Mouse (Mus musculus): Measurements from ENCODE around the gene Fmod. TPM values are rescaled to one million over a fixed set of nuclear protein-coding genes. Genes with fewer than 3 reads are reported as not detected.

Fmod gene
- total and polyA plus RNA-seq, 3 experiments = not detected

DNA sequence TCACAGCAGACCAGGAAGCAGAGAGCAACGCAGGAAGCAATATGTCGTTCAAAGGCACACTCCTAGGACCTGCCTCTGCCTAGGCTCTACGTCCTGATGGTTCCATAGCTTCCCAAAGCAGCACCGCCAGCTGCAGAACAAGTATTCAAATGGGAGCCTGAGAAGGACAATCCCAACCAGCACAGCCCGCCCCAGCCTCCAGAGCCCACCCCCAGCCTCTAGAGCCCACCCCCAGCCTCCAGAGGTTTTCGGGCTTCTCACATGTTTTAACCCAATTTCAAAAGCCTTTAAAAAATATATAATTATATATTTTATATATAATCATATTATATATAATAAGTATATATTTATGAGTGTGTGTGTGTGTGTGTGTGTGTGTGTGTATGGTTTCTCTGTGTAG lies 12.5 kb downstream of the Fmod start:
- TF ChIP-seq JUND (conservative IDR thresholded peaks at IDR 0.05; ENCODE audit: low read depth, low read length) (no peak), ZNF384 (IDR thresholded peaks at IDR 0.05; ENCODE audit: low read depth, low read length) (no peak), MAX (IDR thresholded peaks at IDR 0.05; ENCODE audit: low read length) (no peak), SIN3A (IDR thresholded peaks at IDR 0.05; ENCODE audit: low read length) (no peak), MYC (IDR thresholded peaks at IDR 0.05; ENCODE audit: low read depth, low read length) (no peak), MAFK (IDR thresholded peaks at IDR 0.05; ENCODE audit: insufficient replicate concordance, low read length) (no peak), NRF1 (IDR thresholded peaks at IDR 0.05; ENCODE audit: low read depth, low read length) (no peak), USF2 (conservative IDR thresholded peaks at IDR 0.05; ENCODE audit: low read depth, low read length) (no peak), RAD21 (IDR thresholded peaks at IDR 0.05; ENCODE audit: low read depth, low read length) (no peak), NELFE (IDR thresholded peaks at IDR 0.05; ENCODE audit: low read depth, low read length) (no peak), SMC3 (IDR thresholded peaks at IDR 0.05; ENCODE audit: low read depth, low read length) (no peak), JUN (IDR thresholded peaks at IDR 0.05; ENCODE audit: insufficient read depth, low read depth, low read length) (no peak)
- no peak for DNase-seq (ENCODE audit: extremely low read depth)
- H3K9ac ChIP-seq (ENCODE audit: insufficient read depth, low read depth) = no peak overlapping the region
- no peak overlapping the region for H3K4me3 ChIP-seq (replicated peaks in 1 of 3; ENCODE audit: low read depth in 2 of 3, low read length in 2 of 3, poor library complexity in 1 of 3)
- peaks cover 55% of the 10 kb centered on the region for H3K27me3 ChIP-seq (replicated peaks)
- no peaks in the 10 kb centered on the region for H3K9me3 ChIP-seq (replicated peaks; ENCODE audit: low read length)
- dilution Hi-C loops (cut with MboI; ENCODE audit: extremely low pct_ligation_motif_present, extremely low pct_unique_long_range_greater_than_20kb, low sequenced_read_pairs) = no loop called here
- H3K27ac ChIP-seq (ENCODE audit: insufficient read depth, low read depth) = no peak overlapping the region
- peaks cover under 1 to 17% of the 10 kb centered on the region in 2 experiments; a peak in 3 of 4 replicates for H3K4me1 ChIP-seq (ENCODE audit: control insufficient read depth in 1 of 2, insufficient read depth in 2 of 2)
- no peaks in the 10 kb centered on the region for H3K79me2 ChIP-seq (replicated peaks; ENCODE audit: control insufficient read depth, extremely low read depth, insufficient read depth, poor library complexity, severe bottlenecking)
- in situ Hi-C loops (cut with MboI; ENCODE audit: low pct_ligation_motif_present, low pct_unique_long_range_greater_than_20kb, low sequenced_read_pairs) = loop anchor here (5.0 to 10.0 kb wide), 3 partner anchors 55 to 307 kb away; no protein-coding TSS in a partner anchor
- H3K36me3 ChIP-seq (replicated peaks in 1 of 2; ENCODE audit: control insufficient read depth in 1 of 2, insufficient read depth in 1 of 2, low read length in 1 of 2) = no peaks in the 10 kb centered on the region
- no peak overlapping the region for H3K4me2 ChIP-seq (ENCODE audit: insufficient read depth, low read depth, poor library complexity, severe bottlenecking)

DNA sequence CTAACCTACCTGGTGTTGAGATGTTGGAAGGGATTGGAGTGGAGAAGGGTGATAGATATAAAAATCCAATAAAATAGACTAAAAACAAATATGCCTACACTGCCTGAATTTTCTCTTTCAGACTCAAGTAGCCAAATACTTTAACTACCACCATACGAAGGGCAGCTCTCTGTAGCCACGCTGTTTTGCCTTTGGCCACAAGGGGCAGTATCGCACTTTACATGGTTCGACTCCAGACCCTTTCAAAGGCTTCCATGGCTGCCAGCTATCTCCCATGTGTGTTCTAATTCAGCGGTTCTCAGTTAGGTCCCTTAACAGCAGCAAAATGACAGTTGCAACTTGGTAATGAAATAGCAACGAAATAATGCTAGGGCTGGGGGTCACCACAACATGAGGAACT lies 16.2 kb downstream of the Fmod start:
- H3K4me1 ChIP-seq (ENCODE audit: control insufficient read depth in 1 of 2, insufficient read depth in 2 of 2) = peaks cover 0 to 12% of the 10 kb centered on the region in 2 experiments; a peak in 2 of 4 replicates
- H3K4me2 ChIP-seq (ENCODE audit: insufficient read depth, low read depth, poor library complexity, severe bottlenecking) = no peak overlapping the region
- in situ Hi-C loops (cut with MboI; ENCODE audit: low pct_ligation_motif_present, low pct_unique_long_range_greater_than_20kb, low sequenced_read_pairs) (no loop called here), dilution Hi-C loops (cut with MboI; ENCODE audit: extremely low pct_ligation_motif_present, extremely low pct_unique_long_range_greater_than_20kb, low sequenced_read_pairs) (no loop called here)
- no peak overlapping the region for H3K9ac ChIP-seq (ENCODE audit: insufficient read depth, low read depth)
- no peaks in the 10 kb centered on the region for H3K36me3 ChIP-seq (replicated peaks in 1 of 2; ENCODE audit: control insufficient read depth in 1 of 2, insufficient read depth in 1 of 2, low read length in 1 of 2)
- peak; percentile 79 for DNase-seq (ENCODE audit: extremely low read depth)
- peaks cover 55% of the 10 kb centered on the region for H3K27me3 ChIP-seq (replicated peaks)
- no peak overlapping the region for H3K27ac ChIP-seq (ENCODE audit: insufficient read depth, low read depth)
- TF ChIP-seq CTCF (conservative IDR thresholded peaks at IDR 0.05 in 1 of 2, IDR thresholded peaks at IDR 0.05 in 1 of 2; ENCODE audit: low read depth in 2 of 2, low read length in 2 of 2) = peak; percentile 92 to 98
- TF ChIP-seq MEF2A (IDR thresholded peaks at IDR 0.05; ENCODE audit: borderline replicate concordance, low read depth, low read length) = no peak
- TF ChIP-seq RAD21 (IDR thresholded peaks at IDR 0.05; ENCODE audit: low read depth, low read length) = peak; percentile 96
- no peak for TF ChIP-seq ELF1 (IDR thresholded peaks at IDR 0.05; ENCODE audit: low read depth, low read length)
- TF ChIP-seq CHD2 (IDR thresholded peaks at IDR 0.05; ENCODE audit: low read length) = no peak
- TF ChIP-seq CHD1 (IDR thresholded peaks at IDR 0.05; ENCODE audit: low read depth, low read length) = no peak
- TF ChIP-seq SMC3 (IDR thresholded peaks at IDR 0.05; ENCODE audit: low read depth, low read length) = peak; percentile 91
- no peak for TF ChIP-seq ZMIZ1 (IDR thresholded peaks at IDR 0.05; ENCODE audit: low read depth, low read length)
- no peak for TF ChIP-seq ZKSCAN1 (IDR thresholded peaks at IDR 0.05; ENCODE audit: borderline replicate concordance, low read depth, low read length)
- TF ChIP-seq TBP (conservative IDR thresholded peaks at IDR 0.05; ENCODE audit: low read depth, low read length) = no peak
- peak; percentile 24; the same call in 1 of the 2 replicates for TF ChIP-seq ZC3H11A (IDR thresholded peaks at IDR 0.05; ENCODE audit: low read depth, low read length)
- TF ChIP-seq USF2 (conservative IDR thresholded peaks at IDR 0.05; ENCODE audit: low read depth, low read length) = no peak
- no peak for TF ChIP-seq BHLHE40 (IDR thresholded peaks at IDR 0.05; ENCODE audit: low read depth, low read length)
- TF ChIP-seq MYC (IDR thresholded peaks at IDR 0.05; ENCODE audit: low read depth, low read length) = 0 out of 2 replicates have a peak, but pooled peaks have one; percentile 24
- TF ChIP-seq MXI1 (IDR thresholded peaks at IDR 0.05; ENCODE audit: low read depth, low read length) = no peak
- no peaks in the 10 kb centered on the region for H3K9me3 ChIP-seq (replicated peaks; ENCODE audit: low read length)
- no peaks in the 10 kb centered on the region for H3K79me2 ChIP-seq (replicated peaks; ENCODE audit: control insufficient read depth, extremely low read depth, insufficient read depth, poor library complexity, severe bottlenecking)
- no peak overlapping the region for H3K4me3 ChIP-seq (replicated peaks in 1 of 3; ENCODE audit: low read depth in 2 of 3, low read length in 2 of 3, poor library complexity in 1 of 3)
